Comparison of ENCODE assay signal across 8 mouse cellular contexts in genomic region chr6:22289461-22290021, GRCm38 (mm10). TPM values are rescaled to one million over a fixed set of nuclear protein-coding genes. Genes with fewer than 3 reads are reported as not detected.
A peak's percentile ranks its signal among the peaks of the same experiment; 100 is the strongest.
DNase-seq lines count a peak whose midpoint lies in the region; ATAC-seq lines count a peak whose summit lies in the region.

No protein-coding gene starts in this region.

- no peak overlapping the region for H3K9ac ChIP-seq in lung, embryonic 15.5 days
- H3K9ac ChIP-seq in forebrain, embryonic 13.5 days, result no peak overlapping the region
- H3K9ac ChIP-seq in liver, embryonic 13.5 days, result no peak overlapping the region
- H3K9ac ChIP-seq in stomach, embryonic 16.5 days (ENCODE audit: low read length), result peak overlapping the region; percentile 61

- peak overlapping the region; percentile 24 for H3K4me3 ChIP-seq in lung, embryonic 15.5 days
- H3K4me3 ChIP-seq in forebrain, embryonic 13.5 days, result peak overlapping the region; percentile 46
- peak overlapping the region; percentile 30 for H3K4me3 ChIP-seq in liver, embryonic 13.5 days (replicated peaks)
- peak overlapping the region; percentile 49 for H3K4me3 ChIP-seq in stomach, embryonic 16.5 days (replicated peaks; ENCODE audit: low read length)

- H3K4me2 ChIP-seq in lung, embryonic 15.5 days, result peak overlapping the region; percentile 57
- H3K4me2 ChIP-seq in forebrain, embryonic 13.5 days, result peak overlapping the region; percentile 92
- peak overlapping the region; percentile 49 for H3K4me2 ChIP-seq in liver, embryonic 13.5 days
- peak overlapping the region; percentile 60 for H3K4me2 ChIP-seq in stomach, embryonic 16.5 days (ENCODE audit: low read depth, low read length)

- H3K27me3 ChIP-seq in lung, embryonic 15.5 days, result peaks cover 54% of the 10 kb centered on the region
- H3K27me3 ChIP-seq in forebrain, embryonic 13.5 days, result peaks cover 59% of the 10 kb centered on the region
- H3K27me3 ChIP-seq in liver, embryonic 13.5 days, result peaks cover 46% of the 10 kb centered on the region
- peaks cover 17% of the 10 kb centered on the region for H3K27me3 ChIP-seq in stomach, embryonic 16.5 days (ENCODE audit: control insufficient read depth, insufficient read depth, low read length)

- ATAC-seq in lung, embryonic 15.5 days (ENCODE audit: borderline replicate concordance, extremely low read depth, low FRiP score, low TSS enrichment), result no peak
- no peak for ATAC-seq in forebrain, embryonic 13.5 days
- no peak for ATAC-seq in liver, embryonic 13.5 days (ENCODE audit: low read depth)
- no peak for ATAC-seq in stomach, embryonic 16.5 days (ENCODE audit: insufficient read depth, low FRiP score)
- ATAC-seq in CD4-positive, CD25-positive, alpha-beta regulatory T cell, adult 4 months, result no peak

- no peaks in the 10 kb centered on the region for H3K36me3 ChIP-seq in lung, embryonic 15.5 days
- no peaks in the 10 kb centered on the region for H3K36me3 ChIP-seq in forebrain, embryonic 13.5 days (ENCODE audit: poor library complexity, severe bottlenecking)
- H3K36me3 ChIP-seq in liver, embryonic 13.5 days, result no peaks in the 10 kb centered on the region
- H3K36me3 ChIP-seq in stomach, embryonic 16.5 days (ENCODE audit: control insufficient read depth, insufficient read depth, low read length), result no peaks in the 10 kb centered on the region

- DNase-seq in lung, adult 18-20 months, result no peak
- DNase-seq in liver, embryonic 13.5 days, result no peak
- DNase-seq in layer of hippocampus, postnatal 36 days, result no peak
- no peak for DNase-seq in frontal cortex, adult 2 months (ENCODE audit: extremely low spot score in 1 of 2, low spot score in 1 of 2)

- no peaks in the 10 kb centered on the region for H3K9me3 ChIP-seq in lung, embryonic 15.5 days
- H3K9me3 ChIP-seq in forebrain, embryonic 13.5 days (replicated peaks), result no peaks in the 10 kb centered on the region
- no peaks in the 10 kb centered on the region for H3K9me3 ChIP-seq in liver, embryonic 13.5 days (replicated peaks)
- no peaks in the 10 kb centered on the region for H3K9me3 ChIP-seq in stomach, embryonic 16.5 days (replicated peaks; ENCODE audit: control insufficient read depth, low read length)

- no peak overlapping the region for H3K27ac ChIP-seq in lung, embryonic 15.5 days
- no peak overlapping the region for H3K27ac ChIP-seq in forebrain, embryonic 13.5 days
- H3K27ac ChIP-seq in liver, embryonic 13.5 days, result no peak overlapping the region
- no peak overlapping the region for H3K27ac ChIP-seq in stomach, embryonic 16.5 days (ENCODE audit: low read length)

- 4% methylated on average over 21 of the region's 21 CpGs for WGBS in lung, embryonic 15.5 days
- 2% methylated on average over 21 of the region's 21 CpGs for WGBS in forebrain, embryonic 13.5 days
- 4% methylated on average over 21 of the region's 21 CpGs for WGBS in liver, embryonic 13.5 days (ENCODE audit: insufficient replicate concordance)
- WGBS in stomach, embryonic 16.5 days, result 4% methylated on average over 21 of the region's 21 CpGs

- peaks cover 20% of the 10 kb centered on the region for H3K4me1 ChIP-seq in lung, embryonic 15.5 days
- peaks cover 21% of the 10 kb centered on the region for H3K4me1 ChIP-seq in forebrain, embryonic 13.5 days
- H3K4me1 ChIP-seq in liver, embryonic 13.5 days (replicated peaks), result peaks cover 4% of the 10 kb centered on the region; the same call in 1 of the 2 replicates
- H3K4me1 ChIP-seq in stomach, embryonic 16.5 days (ENCODE audit: control insufficient read depth, insufficient read depth, low read length), result peaks cover 3% of the 10 kb centered on the region; the same call in 1 of the 2 replicates

RNA-seq across cellular contexts. Expression of gene Wnt16, which starts 1.5 kb away (rescaled TPM):
- polyA plus RNA-seq in lung, embryonic 15.5 days (2015; fragmentation: Nextera tagmentation; extraction: Ambion mirVana), result 0.20 and 0.35 TPM in 2 replicates
- polyA plus RNA-seq in forebrain, embryonic 13.5 days (2015; fragmentation: Nextera tagmentation; extraction: Ambion mirVana), result not detected in 2 replicates
- not detected in 2 replicates for polyA plus RNA-seq in liver, embryonic 13.5 days (2015; fragmentation: Nextera tagmentation; extraction: Ambion mirVana)
- 2.6 and 3.4 TPM in 2 replicates for polyA plus RNA-seq in stomach, embryonic 16.5 days (2015; fragmentation: Nextera tagmentation; extraction: Ambion mirVana)
- 1 to 10 TPM; 1.3 to 2.3 TPM for total RNA-seq in layer of hippocampus, postnatal 36 days (2021)
- under 1 TPM; 0.12 to 0.66 TPM for polyA plus RNA-seq in CD4-positive, CD25-positive, alpha-beta regulatory T cell, adult 4 months (2017; shearing (Covaris generic))
- polyA plus RNA-seq in frontal cortex, adult 2 months (2012; rRNA removed), result 0.42 and 0.46 TPM in 2 replicates
